ENCODE assay signal across 9 mouse cellular contexts in the genomic region with DNA sequence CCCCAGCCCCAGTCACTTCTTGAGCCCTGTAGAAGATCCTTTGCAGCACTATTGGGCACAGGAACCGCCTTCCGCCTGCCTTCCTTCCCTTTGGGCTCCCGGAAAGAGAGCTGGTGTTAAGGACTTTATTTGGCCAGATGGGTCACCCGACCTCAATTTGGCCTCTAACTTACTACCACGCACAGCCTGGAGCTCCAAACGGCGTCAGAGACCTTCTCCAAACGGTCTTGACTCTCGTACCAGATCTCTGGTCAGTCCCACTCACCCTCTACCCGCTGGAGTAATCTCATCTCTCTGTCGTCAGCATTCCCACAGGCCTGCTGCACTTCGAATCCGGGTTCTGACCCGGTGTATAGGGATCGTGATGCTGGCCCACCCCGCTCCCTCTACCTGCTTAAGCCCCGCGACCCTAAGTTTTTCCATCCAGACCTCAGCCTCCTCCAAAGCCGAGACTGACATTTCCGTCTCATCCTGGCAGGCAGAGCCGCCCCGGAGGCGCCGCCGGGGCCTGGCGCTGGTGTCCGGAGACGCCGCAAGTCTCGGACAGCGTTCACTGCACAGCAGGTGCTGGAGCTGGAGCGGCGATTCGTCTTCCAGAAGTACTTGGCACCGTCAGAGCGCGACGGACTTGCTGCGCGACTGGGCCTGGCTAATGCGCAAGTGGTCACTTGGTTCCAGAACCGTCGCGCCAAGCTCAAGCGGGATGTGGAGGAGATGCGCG. TPM values are rescaled to one million over a fixed set of nuclear protein-coding genes. Genes with fewer than 3 reads are reported as not detected.
DNase-seq lines count a peak whose midpoint lies in the region; ATAC-seq and TF ChIP-seq lines count a peak whose summit lies in the region.
"Had no signal": no experiment of that assay in that cellular context is flagged by ENCODE, and none has a peak within 500 bp of the region (broad histone marks: within the 10 kb centered on the region; RNA-seq: fewer than 3 reads in every experiment).

No protein-coding gene starts in this region.

- peak overlapping the region; percentile 40; the same call in 1 of the 2 replicates for H3K9ac ChIP-seq in heart, postnatal 0 days (replicated peaks; ENCODE audit: low read depth, low read length)
- H3K9ac ChIP-seq in midbrain, embryonic 16.5 days (ENCODE audit: low read depth, low read length): no peak overlapping the region

- no peak overlapping the region for H3K27ac ChIP-seq in embryonic facial prominence, embryonic 10.5 days (replicated peaks)
- no peak overlapping the region for H3K27ac ChIP-seq in heart, postnatal 0 days (ENCODE audit: low read depth)
- H3K27ac ChIP-seq in limb, embryonic 10.5 days: 0 out of 2 replicates have a peak overlapping the region, but pooled peaks have one; percentile 17
- H3K27ac ChIP-seq in midbrain, embryonic 16.5 days (ENCODE audit: low read length): no peak overlapping the region
- H3K27ac ChIP-seq: macrophage had no signal

- no peak for TF ChIP-seq EP300 in heart, postnatal 0 days (IDR thresholded peaks at IDR 0.05; ENCODE audit: low read depth)

- no peaks in the 10 kb centered on the region for H3K9me3 ChIP-seq in embryonic facial prominence, embryonic 10.5 days
- no peaks in the 10 kb centered on the region for H3K9me3 ChIP-seq in heart, postnatal 0 days (replicated peaks; ENCODE audit: control insufficient read depth, low read length)
- no peaks in the 10 kb centered on the region for H3K9me3 ChIP-seq in limb, embryonic 10.5 days (replicated peaks)
- no peaks in the 10 kb centered on the region for H3K9me3 ChIP-seq in midbrain, embryonic 16.5 days (replicated peaks; ENCODE audit: control insufficient read depth, low read length, poor library complexity, severe bottlenecking)

- H3K4me2 ChIP-seq in heart, postnatal 0 days (ENCODE audit: low read depth, low read length): peak overlapping the region; percentile 56
- H3K4me2 ChIP-seq in midbrain, embryonic 16.5 days (ENCODE audit: low read length): peak overlapping the region; percentile 28

- WGBS in embryonic facial prominence, embryonic 10.5 days: under 1% methylated on average over 47 of the region's 47 CpGs
- 3% methylated on average over 47 of the region's 47 CpGs for WGBS in heart, postnatal 0 days
- 2% methylated on average over 47 of the region's 47 CpGs for whole genome bisulfite sequencing in limb, embryonic 10.5 days
- 1% methylated on average over 47 of the region's 47 CpGs for WGBS in midbrain, embryonic 16.5 days

- TF ChIP-seq CTCF in heart, postnatal 0 days (IDR thresholded peaks at IDR 0.05; ENCODE audit: low read depth): no peak

- peaks cover 97% of the 10 kb centered on the region for H3K27me3 ChIP-seq in embryonic facial prominence, embryonic 10.5 days (replicated peaks; ENCODE audit: low read depth, poor library complexity, severe bottlenecking)
- H3K27me3 ChIP-seq in heart, postnatal 0 days (ENCODE audit: control insufficient read depth, insufficient read depth, low read length): peaks cover 71% of the 10 kb centered on the region
- peaks cover 92% of the 10 kb centered on the region for H3K27me3 ChIP-seq in limb, embryonic 10.5 days (ENCODE audit: low read depth, poor library complexity, severe bottlenecking)
- peaks cover 77% of the 10 kb centered on the region for H3K27me3 ChIP-seq in midbrain, embryonic 16.5 days (ENCODE audit: control insufficient read depth, insufficient read depth, low read depth, low read length)

- peak; percentile 27 for DNase-seq in R1 (ENCODE audit: low read depth, low spot score)
- DNase-seq in embryonic facial prominence, embryonic 10.5 days (ENCODE audit: low spot score): peak; percentile 57
- no peak for DNase-seq in heart, postnatal 0 days (ENCODE audit: low spot score)
- DNase-seq in limb, embryonic 10.5 days (ENCODE audit: low spot score): peak; percentile 66
- DNase-seq in frontal cortex, postnatal 25 days (ENCODE audit: low spot score in 2 of 2): no peak
- DNase-seq in right cerebral cortex, adult 2 months (ENCODE audit: low spot score in 2 of 2): no peak

- peak overlapping the region; percentile 49 for H3K4me3 ChIP-seq in embryonic facial prominence, embryonic 10.5 days
- peak overlapping the region; percentile 39 for H3K4me3 ChIP-seq in heart, postnatal 0 days (ENCODE audit: low read depth, low read length)
- H3K4me3 ChIP-seq in limb, embryonic 10.5 days: peak overlapping the region; percentile 43
- peak overlapping the region; percentile 16 for H3K4me3 ChIP-seq in midbrain, embryonic 16.5 days (ENCODE audit: low read depth, low read length)

- peaks cover 47% of the 10 kb centered on the region for H3K4me1 ChIP-seq in embryonic facial prominence, embryonic 10.5 days
- 0 out of 2 replicates have a peak, but pooled peaks cover 15% of the 10 kb centered on the region for H3K4me1 ChIP-seq in heart, postnatal 0 days (ENCODE audit: control insufficient read depth, insufficient read depth)
- H3K4me1 ChIP-seq in limb, embryonic 10.5 days: peaks cover 60% of the 10 kb centered on the region
- 0 out of 2 replicates have a peak, but pooled peaks cover 3% of the 10 kb centered on the region for H3K4me1 ChIP-seq in midbrain, embryonic 16.5 days (ENCODE audit: control insufficient read depth, insufficient read depth, low read length)

- H3K36me3 ChIP-seq in embryonic facial prominence, embryonic 10.5 days (replicated peaks): peaks cover 6% of the 10 kb centered on the region
- 0 out of 2 replicates have a peak, but pooled peaks cover 4% of the 10 kb centered on the region for H3K36me3 ChIP-seq in heart, postnatal 0 days (replicated peaks; ENCODE audit: control insufficient read depth, insufficient read depth, low read length)
- H3K36me3 ChIP-seq in limb, embryonic 10.5 days: peaks cover 5% of the 10 kb centered on the region
- H3K36me3 ChIP-seq in midbrain, embryonic 16.5 days (ENCODE audit: control insufficient read depth, insufficient read depth, low read length): no peaks in the 10 kb centered on the region

- no peak for ATAC-seq in heart, postnatal 0 days (ENCODE audit: insufficient read depth, low read depth)
- ATAC-seq in midbrain, embryonic 16.5 days: no peak
- no peak for ATAC-seq in activated CD4-positive, CD25-positive, alpha-beta regulatory T cell, adult 4 months

RNA-seq across cellular contexts. Expression of a gene that starts 1.2 kb away (rescaled TPM):
- 0.45 and 0.59 TPM in 2 replicates for polyA plus RNA-seq in embryonic facial prominence, embryonic 10.5 days (2016; fragmentation: Nextera tagmentation; extraction: Ambion mirVana)
- not detected in 2 replicates for total RNA-seq in heart, postnatal 0 days (2014; rRNA removed; ENCODE audit: low replicate concordance)
- 0.59 and 0.64 TPM in 2 replicates for polyA plus RNA-seq in heart, postnatal 0 days (2015; fragmentation: Nextera tagmentation; extraction: Ambion mirVana)
- 0.82 and 1.5 TPM in 2 replicates for polyA plus RNA-seq in limb, embryonic 10.5 days (2016; fragmentation: Nextera tagmentation; extraction: Ambion mirVana)
- not detected in 2 replicates for polyA plus RNA-seq in midbrain, embryonic 16.5 days (2015; fragmentation: Nextera tagmentation; extraction: Ambion mirVana)
- not detected for polyA plus RNA-seq in activated CD4-positive, CD25-positive, alpha-beta regulatory T cell, adult 4 months (2017; shearing (Covaris generic))

RNA-seq across cellular contexts. Expression of a gene that starts 9.7 kb away (rescaled TPM):
- 45.7 and 49.5 TPM in 2 replicates for polyA plus RNA-seq in embryonic facial prominence, embryonic 10.5 days (2016; fragmentation: Nextera tagmentation; extraction: Ambion mirVana)
- total RNA-seq in heart, postnatal 0 days (2014; rRNA removed; ENCODE audit: low replicate concordance): 12.1 and 14.8 TPM in 2 replicates
- polyA plus RNA-seq in heart, postnatal 0 days (2015; fragmentation: Nextera tagmentation; extraction: Ambion mirVana): 13.2 and 14.7 TPM in 2 replicates
- 46.5 and 46.9 TPM in 2 replicates for polyA plus RNA-seq in limb, embryonic 10.5 days (2016; fragmentation: Nextera tagmentation; extraction: Ambion mirVana)
- polyA plus RNA-seq in midbrain, embryonic 16.5 days (2015; fragmentation: Nextera tagmentation; extraction: Ambion mirVana): 50.4 and 52.5 TPM in 2 replicates
- polyA plus RNA-seq in activated CD4-positive, CD25-positive, alpha-beta regulatory T cell, adult 4 months (2017; shearing (Covaris generic)): 10 to 100 TPM; 31.2 to 35.9 TPM

RNA-seq across cellular contexts. Expression of a gene that starts 14.0 kb away (rescaled TPM):
- 2.4 and 2.8 TPM in 2 replicates for polyA plus RNA-seq in embryonic facial prominence, embryonic 10.5 days (2016; fragmentation: Nextera tagmentation; extraction: Ambion mirVana)
- 0.11 and 0.97 TPM in 2 replicates for total RNA-seq in heart, postnatal 0 days (2014; rRNA removed; ENCODE audit: low replicate concordance)
- polyA plus RNA-seq in heart, postnatal 0 days (2015; fragmentation: Nextera tagmentation; extraction: Ambion mirVana): 1.1 and 1.6 TPM in 2 replicates
- polyA plus RNA-seq in limb, embryonic 10.5 days (2016; fragmentation: Nextera tagmentation; extraction: Ambion mirVana): 1.7 and 3.8 TPM in 2 replicates
- 5.2 and 5.9 TPM in 2 replicates for polyA plus RNA-seq in midbrain, embryonic 16.5 days (2015; fragmentation: Nextera tagmentation; extraction: Ambion mirVana)
- not detected for polyA plus RNA-seq in activated CD4-positive, CD25-positive, alpha-beta regulatory T cell, adult 4 months (2017; shearing (Covaris generic))

RNA-seq across cellular contexts. Expression of a gene that starts 14.1 kb away (rescaled TPM):
- polyA plus RNA-seq in embryonic facial prominence, embryonic 10.5 days (2016; fragmentation: Nextera tagmentation; extraction: Ambion mirVana): 1.8 and 2.1 TPM in 2 replicates
- 2.4 and 3.4 TPM in 2 replicates for total RNA-seq in heart, postnatal 0 days (2014; rRNA removed; ENCODE audit: low replicate concordance)
- 1.1 and 1.4 TPM in 2 replicates for polyA plus RNA-seq in heart, postnatal 0 days (2015; fragmentation: Nextera tagmentation; extraction: Ambion mirVana)
- polyA plus RNA-seq in limb, embryonic 10.5 days (2016; fragmentation: Nextera tagmentation; extraction: Ambion mirVana): 2.1 and 2.8 TPM in 2 replicates
- polyA plus RNA-seq in midbrain, embryonic 16.5 days (2015; fragmentation: Nextera tagmentation; extraction: Ambion mirVana): 5.3 and 5.9 TPM in 2 replicates
- polyA plus RNA-seq in activated CD4-positive, CD25-positive, alpha-beta regulatory T cell, adult 4 months (2017; shearing (Covaris generic)): 1 to 10 TPM in 1 of 2 experiments, under 1 TPM in 1; 0.52 to 1.0 TPM

RNA-seq across cellular contexts. Expression of a gene that starts 17.3 kb away (rescaled TPM):
- polyA plus RNA-seq in embryonic facial prominence, embryonic 10.5 days (2016; fragmentation: Nextera tagmentation; extraction: Ambion mirVana): 8.4 and 10.4 TPM in 2 replicates
- not detected in 2 replicates for total RNA-seq in heart, postnatal 0 days (2014; rRNA removed; ENCODE audit: low replicate concordance)
- polyA plus RNA-seq in heart, postnatal 0 days (2015; fragmentation: Nextera tagmentation; extraction: Ambion mirVana): not detected in 2 replicates
- polyA plus RNA-seq in limb, embryonic 10.5 days (2016; fragmentation: Nextera tagmentation; extraction: Ambion mirVana): 0.16 TPM in 1 of 2 replicates, not detected in the other
- not detected in 2 replicates for polyA plus RNA-seq in midbrain, embryonic 16.5 days (2015; fragmentation: Nextera tagmentation; extraction: Ambion mirVana)
- not detected for polyA plus RNA-seq in activated CD4-positive, CD25-positive, alpha-beta regulatory T cell, adult 4 months (2017; shearing (Covaris generic))
- polyA plus RNA-seq: macrophage had no signal

Comparison
In these comparisons a context has a peak if more than half of its experiments do, and no peak if none do; other contexts are left out.
1. DNase-seq: peak in R1 (single experiment), embryonic facial prominence, embryonic 10.5 days (single experiment) and limb, embryonic 10.5 days (single experiment); none in heart, postnatal 0 days (single experiment), frontal cortex, postnatal 25 days (0 of 2) and right cerebral cortex, adult 2 months (0 of 2).
2. Peak in every context shown above with its lines, with median percentiles within 50 percentile points of each other: H3K4me3 ChIP-seq.